23 mouse cellular contexts compared by ENCODE assay signal in genomic region chr10:12376015-12376414, GRCm38 (mm10).
"Had no signal": no experiment of that assay in that cellular context is flagged by ENCODE, and none has a peak within 500 bp of the region (broad histone marks: within the 10 kb centered on the region; RNA-seq: fewer than 3 reads in every experiment).

No protein-coding gene starts in this region.

- H3K4me2 ChIP-seq: liver, embryonic 11.5 days; liver, embryonic 13.5 days; liver, embryonic 15.5 days; lung, embryonic 15.5 days; neural tube, embryonic 12.5 days; neural tube, embryonic 15.5 days had no signal

- H3K36me3 ChIP-seq: liver, embryonic 13.5 days; liver, embryonic 15.5 days; lung, embryonic 15.5 days; neural tube, embryonic 12.5 days; neural tube, embryonic 15.5 days had no signal

- H3K9me3 ChIP-seq: liver, embryonic 13.5 days; liver, embryonic 15.5 days; lung, embryonic 15.5 days; megakaryocyte, embryonic 14.5 days; neural tube, embryonic 12.5 days; neural tube, embryonic 15.5 days had no signal

- H3K4me3 ChIP-seq: liver, embryonic 13.5 days; liver, embryonic 15.5 days; lung, embryonic 15.5 days; megakaryocyte, embryonic 14.5 days; myocyte; neural tube, embryonic 12.5 days; neural tube, embryonic 15.5 days had no signal

- H3K27me3 ChIP-seq: liver, embryonic 13.5 days; liver, embryonic 15.5 days; lung, embryonic 15.5 days; megakaryocyte, embryonic 14.5 days; neural tube, embryonic 12.5 days; neural tube, embryonic 15.5 days had no signal

- H3K27ac ChIP-seq: liver, embryonic 13.5 days; liver, embryonic 15.5 days; lung, embryonic 15.5 days; macrophage; neural tube, embryonic 12.5 days; neural tube, embryonic 15.5 days had no signal

- H3K4me1 ChIP-seq: liver, embryonic 13.5 days; liver, embryonic 15.5 days; lung, embryonic 15.5 days; neural tube, embryonic 12.5 days; neural tube, embryonic 15.5 days had no signal

- ATAC-seq: liver, postnatal 0 days; lung, postnatal 0 days had no signal

- DNase-seq: liver; liver, embryonic 13.5 days; liver, postnatal 0 days; lung, adult 2 months; lung, postnatal 14 days; lung, postnatal 36 days; retina, postnatal 1 day; right cerebral cortex, adult 18-20 months; right cerebral cortex, postnatal 25 days; right cerebral cortex, postnatal 4 days; spleen, adult 18-20 months; thymus, adult 18-20 months; thymus, postnatal 25 days; thymus, postnatal 4 days had no signal

- H3K9ac ChIP-seq: liver, embryonic 13.5 days; liver, embryonic 15.5 days; liver, postnatal 0 days; lung, embryonic 15.5 days; neural tube, embryonic 12.5 days; neural tube, embryonic 15.5 days had no signal
